Mouse (Mus musculus): ENCODE data around the gene Rnase1. TPM values are rescaled to one million over a fixed set of nuclear protein-coding genes. Genes with fewer than 3 reads are reported as not detected.

Gene Rnase1
- polyA plus RNA-seq, 3 experiments from 2014 or later = not detected

DNA sequence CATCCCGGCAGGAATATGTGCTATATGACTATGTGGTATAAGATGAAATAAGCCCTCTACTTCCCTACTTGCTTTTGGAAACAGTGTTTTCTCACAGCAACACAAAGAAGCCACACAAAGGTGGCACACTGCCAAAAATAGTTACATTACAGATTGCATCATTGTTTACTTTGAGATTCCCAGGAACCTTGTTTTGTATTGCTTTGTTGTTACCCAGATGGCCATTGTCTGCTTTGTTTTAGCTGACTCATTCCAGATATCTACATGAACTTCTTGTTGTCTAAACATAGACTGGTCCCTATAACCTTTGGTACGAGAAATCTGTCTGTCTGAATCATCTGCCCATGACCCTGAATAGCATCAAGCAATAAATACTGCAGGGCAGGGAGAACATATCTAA is 6.2 kb downstream of the Rnase1 start:
- ATAC-seq = no peak

DNA sequence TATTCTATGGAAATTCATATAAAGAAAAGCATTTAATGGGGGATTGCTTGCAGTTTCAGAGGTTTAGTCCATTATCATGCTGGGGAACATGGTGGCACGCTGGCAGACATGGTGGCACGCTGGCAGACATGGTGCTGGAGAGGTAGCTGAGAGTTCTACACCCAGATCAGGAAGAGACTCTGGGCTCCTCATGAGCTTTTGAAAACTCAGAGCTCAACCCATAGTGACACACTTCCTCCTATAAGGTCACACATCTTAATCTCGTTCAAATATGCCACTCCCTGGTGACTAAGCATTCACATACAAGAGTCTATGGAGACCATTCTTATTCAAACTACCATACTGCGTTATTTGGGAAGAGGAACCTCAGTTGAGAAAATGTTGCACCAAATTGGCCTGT is 14.2 kb downstream of the Rnase1 start:
- no peak for ATAC-seq

DNA sequence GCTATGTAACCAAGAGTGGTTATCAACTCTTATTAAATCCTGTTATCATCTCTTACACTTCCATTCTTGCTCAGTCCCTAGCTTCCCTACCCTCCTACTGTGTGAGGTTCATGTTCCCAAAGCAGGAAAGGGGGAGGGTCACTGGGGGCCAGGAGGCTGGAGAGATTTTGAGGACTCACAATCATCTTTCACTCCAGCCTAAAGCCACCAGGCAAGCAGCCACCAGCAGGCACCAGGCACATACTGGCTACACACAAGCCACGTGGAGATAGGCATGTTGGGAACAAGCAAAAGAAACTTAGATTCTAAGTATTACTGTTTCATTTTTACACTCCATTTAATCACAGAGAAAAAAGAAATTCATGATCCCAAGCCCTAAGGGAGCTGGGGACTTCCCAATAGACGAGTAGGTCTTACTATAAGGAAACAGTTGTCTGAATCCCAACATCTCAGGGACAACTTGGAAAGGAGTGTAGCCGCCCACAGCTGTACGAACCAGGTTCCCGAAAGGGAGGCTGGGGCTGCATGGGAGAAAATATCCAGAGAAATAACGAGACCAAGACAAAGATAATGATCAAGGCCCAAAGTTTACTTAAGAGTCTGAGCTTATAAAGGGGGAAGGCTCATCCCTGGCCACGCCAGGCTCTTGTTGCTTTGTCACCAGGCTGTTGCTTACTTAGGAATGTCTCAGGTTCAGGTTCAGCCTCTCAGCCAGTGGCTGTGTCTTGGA is 15.3 kb downstream of the Rnase1 start:
- ATAC-seq = no peak

- ATAC-seq = no peak
Measured at GRCm38 (mm10) chr14:51130315-51130940, 16.2 kb downstream of the Rnase1 start.

- no peak for ATAC-seq
Measured at GRCm38 (mm10) chr14:51129624-51129975, 17.0 kb downstream of the Rnase1 start.

DNA sequence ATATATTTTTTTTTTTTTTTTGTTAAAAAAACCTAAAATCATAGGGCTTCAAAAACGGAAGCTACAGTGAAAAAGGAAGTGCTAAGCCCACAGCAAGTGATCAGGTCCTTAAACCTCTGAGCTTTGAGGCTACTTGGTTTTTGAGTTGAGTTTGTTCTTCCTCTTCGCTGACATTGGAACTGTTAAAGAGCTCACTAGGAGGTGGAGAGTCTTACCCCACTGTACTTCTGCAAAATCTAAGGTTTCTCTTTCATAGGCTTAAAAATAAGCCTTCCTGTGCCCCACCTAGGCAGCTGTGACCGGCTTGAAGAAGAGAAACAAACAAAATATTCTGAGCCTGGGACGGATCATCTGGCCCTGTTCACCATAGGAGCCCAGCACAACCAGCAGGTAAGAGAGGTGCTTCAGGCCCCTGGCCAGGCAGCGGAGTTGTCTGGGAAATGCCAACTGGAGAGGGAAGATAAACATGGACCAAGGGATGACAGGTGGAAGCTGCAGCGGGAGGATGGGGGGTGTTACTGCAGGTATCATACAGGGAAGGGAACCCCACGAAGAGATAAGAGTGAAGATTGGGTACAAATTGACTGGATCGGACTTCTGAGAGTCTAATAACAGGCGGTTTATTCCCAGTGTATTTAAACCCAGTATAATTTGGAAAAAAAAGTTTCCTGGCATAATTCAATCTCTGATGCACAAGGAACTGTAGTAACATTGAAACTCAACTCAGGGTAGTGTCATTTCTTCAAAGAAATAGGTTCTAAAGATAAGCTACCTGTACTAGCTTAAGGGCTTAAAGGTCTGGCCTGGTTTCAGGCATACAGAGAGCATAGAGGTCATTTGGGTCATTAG is 17.6 kb downstream of the Rnase1 start:
- no peak for ATAC-seq

DNA sequence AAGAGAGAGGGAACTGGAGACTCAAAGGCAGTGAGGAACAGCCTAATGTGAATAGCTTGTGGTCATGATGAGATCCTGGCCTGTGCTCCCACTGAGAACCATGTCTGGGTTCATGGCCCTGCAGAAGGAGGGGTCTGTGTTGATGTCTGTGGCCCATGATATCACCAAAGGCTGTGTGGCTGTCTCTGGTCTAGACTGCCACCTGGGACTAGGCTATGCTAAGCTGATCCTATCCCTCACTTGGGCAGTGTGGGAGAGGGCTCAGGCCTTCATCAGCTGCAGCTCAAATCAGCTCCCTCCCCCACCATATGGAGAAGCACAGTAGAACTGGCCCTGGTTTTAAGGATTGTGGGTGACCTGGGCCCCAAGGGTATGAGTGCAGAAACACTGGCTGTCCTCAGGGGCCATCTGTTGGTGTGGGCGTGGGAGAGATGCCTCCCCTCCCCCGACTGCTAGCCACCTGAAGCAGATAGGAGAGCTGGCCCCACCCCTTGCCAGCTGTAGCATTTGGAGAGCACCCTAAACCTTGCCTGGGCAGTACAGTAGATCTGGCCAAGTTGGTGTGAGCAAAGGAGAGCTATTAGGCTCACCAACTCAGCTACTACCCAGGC is 18.8 kb downstream of the Rnase1 start:
- ATAC-seq = no peak

GRCm38 (mm10) chr14:51125684-51126083 is 20.9 kb downstream of the Rnase1 start:
- no peak for ATAC-seq

- no peak for ATAC-seq
Measured at GRCm38 (mm10) chr14:51113916-51114560, 32.5 kb downstream of the Rnase1 start, which contains the start of gene Eddm3b. Gene Eddm3b (plus strand): TSS chr14:51114426.

- no peak for ATAC-seq
Measured at GRCm38 (mm10) chr14:51113476-51113875, 33.1 kb downstream of the Rnase1 start.

DNA sequence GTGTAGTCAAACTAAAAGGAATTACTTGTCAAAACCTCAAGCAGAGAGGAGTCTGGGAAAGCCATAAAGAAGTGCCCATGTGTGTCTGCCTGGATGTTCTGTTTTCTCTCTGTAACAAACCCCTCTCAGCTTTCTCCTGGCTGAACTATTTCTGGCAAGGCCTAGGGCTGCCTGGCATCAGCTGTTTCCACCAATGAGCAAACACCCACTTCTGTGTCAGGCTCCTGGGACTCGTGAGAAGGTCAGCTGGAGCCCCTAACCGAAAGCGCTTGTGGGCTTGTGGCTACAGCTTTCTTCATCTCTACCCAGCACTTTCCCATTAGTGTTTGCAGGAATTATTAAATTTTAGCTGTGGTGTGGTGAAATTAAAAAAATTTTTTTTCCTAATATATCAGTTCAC is 34.6 kb downstream of the Rnase1 start:
- no peak for ATAC-seq

GRCm38 (mm10) chr14:51106449-51106967 is 40.1 kb downstream of the Rnase1 start:
- no peak for ATAC-seq

GRCm38 (mm10) chr14:51104366-51104765 is 42.2 kb downstream of the Rnase1 start:
- ATAC-seq = no peak

GRCm38 (mm10) chr14:51103217-51103616 is 43.4 kb downstream of the Rnase1 start:
- ATAC-seq = peak; percentile 61

- no peak for ATAC-seq
Measured at GRCm38 (mm10) chr14:51101284-51101683, 45.3 kb downstream of the Rnase1 start.

DNA sequence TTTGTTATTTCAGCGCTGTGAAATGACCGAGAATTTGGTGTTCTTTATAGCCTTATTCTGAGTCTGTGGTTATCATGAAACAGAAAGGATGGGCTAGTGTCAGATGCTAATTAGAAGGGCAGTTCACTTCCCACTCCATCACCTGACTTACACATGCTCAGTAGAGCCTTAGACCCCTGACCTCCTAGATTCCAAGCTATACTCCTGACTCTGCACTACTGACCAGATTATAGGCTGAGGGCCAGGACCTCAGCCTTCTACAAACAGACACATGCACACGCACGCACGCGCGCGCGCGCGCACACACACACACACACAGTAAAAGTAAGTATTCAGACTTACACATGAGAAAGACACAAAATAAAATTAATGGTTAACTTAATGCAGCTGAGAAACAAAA is 47.7 kb downstream of the Rnase1 start:
- ATAC-seq = no peak

GRCm38 (mm10) chr14:51098300-51098699 is 48.3 kb downstream of the Rnase1 start:
- peak; percentile 66 for ATAC-seq

DNA sequence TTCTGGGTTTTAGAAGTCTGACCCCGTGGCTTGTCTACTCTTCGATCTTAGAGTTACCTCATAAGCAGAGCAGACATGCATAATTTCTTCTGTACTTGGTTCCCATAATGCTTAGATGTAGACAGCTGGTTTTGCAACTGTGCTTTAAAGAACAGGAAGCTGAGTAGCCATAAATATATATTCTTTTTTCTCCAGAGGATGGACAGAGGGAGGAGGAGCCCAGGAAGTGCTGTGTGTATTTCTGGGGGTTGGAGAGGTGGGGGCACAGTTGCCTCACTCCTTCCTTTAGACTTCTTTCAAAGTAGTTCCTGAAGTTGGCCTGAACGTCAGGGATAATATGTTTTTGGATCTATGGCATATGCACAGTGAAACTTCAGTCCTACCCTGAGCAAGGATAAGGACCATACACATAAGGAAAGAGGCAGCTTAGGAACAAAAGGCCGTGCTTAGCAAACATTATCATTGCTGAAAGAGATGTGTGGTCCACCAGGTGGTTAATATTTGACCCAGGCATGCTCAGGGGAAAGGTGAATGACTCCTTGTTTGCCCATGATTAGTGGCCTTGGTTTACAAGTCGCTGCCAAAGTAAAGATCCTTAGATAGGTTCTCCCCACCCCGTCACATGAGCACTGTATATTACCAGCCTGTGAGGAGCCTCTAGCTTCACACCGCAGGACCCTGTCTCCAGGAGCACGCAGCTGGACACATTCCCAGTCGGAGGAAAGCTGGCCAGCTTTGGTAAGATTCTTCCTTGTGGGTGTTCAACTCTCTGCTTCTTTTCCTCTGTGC is 50.7 kb downstream of the Rnase1 start:
- no peak for ATAC-seq
